Mouse (Mus musculus) lung, embryonic 16.5 days (tissue): ENCODE results near the gene Antxr1. TPM values are rescaled to one million over a fixed set of nuclear protein-coding genes. Genes with fewer than 3 reads are reported as not detected.

Experiments used
- ATAC-seq: fragments of 200-750 bp; cut with Nextera tagmentation; 2 replicates; pipeline ENCODE4 v1.8.0; 2017; ENCODE audit warnings: low read depth, mild to moderate bottlenecking, moderate library complexity
- H3K27ac ChIP-seq: fragments of 300-500 bp; sonication (generic); 2 replicates; pipeline ENCODE4 v1.5.1; 2014; ENCODE audit warnings: mild to moderate bottlenecking, control low read depth, low read length
- H3K27me3 ChIP-seq: fragments of 300-500 bp; sonication (generic); 2 replicates; pipeline ENCODE4 v1.6.1; 2014; ENCODE audit warnings: low read depth, low read length, mixed read lengths; ENCODE audit not compliant: control insufficient read depth, insufficient read depth
- H3K36me3 ChIP-seq: fragments of 300-500 bp; sonication (generic); 2 replicates; pipeline ENCODE4 v1.6.1; 2014; ENCODE audit warnings: low read length; ENCODE audit not compliant: control insufficient read depth, insufficient read depth
- H3K4me1 ChIP-seq: fragments of 300-500 bp; sonication (generic); replicated peaks from 2 replicates; pipeline ENCODE4 v1.6.1; 2014; ENCODE audit warnings: low read length, mixed read lengths; ENCODE audit not compliant: control insufficient read depth, insufficient read depth
- H3K4me2 ChIP-seq: fragments of 300-500 bp; sonication (generic); 2 replicates; pipeline ENCODE4 v1.6.1; 2014; ENCODE audit warnings: low read depth, low read length, control low read depth
- H3K4me3 ChIP-seq: fragments of 300-500 bp; sonication (generic); 2 replicates; pipeline ENCODE4 v1.5.1; 2014; ENCODE audit warnings: mild to moderate bottlenecking, low read length, control low read depth
- H3K9ac ChIP-seq: fragments of 300-500 bp; sonication (generic); 2 replicates; pipeline ENCODE4 v1.6.1; 2014; ENCODE audit warnings: low read length, control low read depth
- H3K9me3 ChIP-seq: fragments of 300-500 bp; sonication (generic); 2 replicates; pipeline ENCODE4 v1.6.1; 2016; ENCODE audit warnings: low read length; ENCODE audit not compliant: control insufficient read depth
- WGBS: fragments of 180-500 bp; shearing (Covaris S2); extraction: QIAGEN DNeasy Blood & Tissue Kit; methylation state at CpG from one replicate; pipeline ENCODE4 v1.1.7; 2014; 5-methylcytosine and 5-hydroxymethylcytosine counted together
- polyA plus RNA-seq: library from polyadenylated mRNA; unstranded; fragments of >200 nt; fragmentation: Nextera tagmentation; extraction: Ambion mirVana; gene quantifications from 2 replicates; pipeline ENCODE4 v1.2.1, GENCODE M21; 2015

Gene Antxr1
- polyA plus RNA-seq, 1 experiment from 2014 or later, result 11.4 TPM

GRCm38 (mm10) chr6:87133966-87134546 is 201.6 kb downstream of the Antxr1 start:
- no peak overlapping the region for H3K4me2 ChIP-seq
- H3K4me3 ChIP-seq, result no peak overlapping the region
- ATAC-seq, result no peak
- no peaks in the 10 kb centered on the region for H3K4me1 ChIP-seq
- H3K27ac ChIP-seq, result no peak overlapping the region
- 74% methylated on average over 12 of the region's 12 CpGs for WGBS
- H3K9ac ChIP-seq, result no peak overlapping the region
- H3K9me3 ChIP-seq, result peaks cover 2% of the 10 kb centered on the region; the same call in 1 of the 2 replicates
- H3K27me3 ChIP-seq, result no peaks in the 10 kb centered on the region
- peaks cover 14% of the 10 kb centered on the region for H3K36me3 ChIP-seq

GRCm38 (mm10) chr6:87133520-87133919 is 202.1 kb downstream of the Antxr1 start:
- 66% methylated on average over 3 of the region's 3 CpGs for WGBS
- Histone ChIP-seq H3K4me3 (no peak overlapping the region), H3K27ac (no peak overlapping the region), H3K4me2 (no peak overlapping the region), H3K27me3 (no peaks in the 10 kb centered on the region), H3K4me1 (no peaks in the 10 kb centered on the region), H3K36me3 (peaks cover 14% of the 10 kb centered on the region), H3K9me3 (peaks cover 2% of the 10 kb centered on the region; the same call in 1 of the 2 replicates), H3K9ac (no peak overlapping the region)
- ATAC-seq, result no peak

- H3K4me3 ChIP-seq, result no peak overlapping the region
- peaks cover 2% of the 10 kb centered on the region; the same call in 1 of the 2 replicates for H3K9me3 ChIP-seq
- no peak overlapping the region for H3K27ac ChIP-seq
- H3K36me3 ChIP-seq, result peaks cover 8% of the 10 kb centered on the region
- no peak for ATAC-seq
- no peaks in the 10 kb centered on the region for H3K27me3 ChIP-seq
- no peak overlapping the region for H3K9ac ChIP-seq
- H3K4me1 ChIP-seq, result peaks cover 17% of the 10 kb centered on the region
- H3K4me2 ChIP-seq, result no peak overlapping the region
- 56% methylated on average over 1 of the region's 1 CpGs for WGBS
These were observed 204.5 kb downstream of the Antxr1 start for GRCm38 (mm10) chr6:87131078-87131477.

- Histone ChIP-seq H3K9ac (no peak overlapping the region), H3K9me3 (peaks cover 2% of the 10 kb centered on the region; the same call in 1 of the 2 replicates)
- ATAC-seq, result no peak
These were observed 205.0 kb downstream of the Antxr1 start for GRCm38 (mm10) chr6:87130628-87131027.

GRCm38 (mm10) chr6:87129861-87130260 is 205.8 kb downstream of the Antxr1 start:
- Histone ChIP-seq H3K4me3 (no peak overlapping the region), H3K27me3 (no peaks in the 10 kb centered on the region), H3K36me3 (peaks cover 2% of the 10 kb centered on the region; the same call in 1 of the 2 replicates), H3K4me2 (no peak overlapping the region), H3K4me1 (peaks cover 17% of the 10 kb centered on the region), H3K27ac (no peak overlapping the region), H3K9ac (no peak overlapping the region), H3K9me3 (peaks cover 2% of the 10 kb centered on the region; the same call in 1 of the 2 replicates)
- 84% methylated on average over 8 of the region's 8 CpGs for WGBS
- ATAC-seq, result no peak

More at GRCm38 (mm10) chr6:87130628-87131027, 205.0 kb downstream of the Antxr1 start:
- Histone ChIP-seq H3K36me3 (peaks cover 3% of the 10 kb centered on the region; the same call in 1 of the 2 replicates), H3K27me3 (no peaks in the 10 kb centered on the region), H3K4me3 (no peak overlapping the region), H3K4me1 (peaks cover 17% of the 10 kb centered on the region), H3K4me2 (no peak overlapping the region), H3K27ac (no peak overlapping the region)
- 92% methylated on average over 7 of the region's 7 CpGs for WGBS

GRCm38 (mm10) chr6:87127049-87127753 is 208.4 kb downstream of the Antxr1 start:
- no peak overlapping the region for H3K9ac ChIP-seq
- ATAC-seq, result peak; percentile 88
- no peaks in the 10 kb centered on the region for H3K36me3 ChIP-seq
- H3K4me3 ChIP-seq, result no peak overlapping the region
- peak overlapping the region; percentile 10; the same call in 1 of the 2 replicates for H3K27ac ChIP-seq
- no peak overlapping the region for H3K4me2 ChIP-seq
- WGBS, result 27% methylated on average over 8 of the region's 8 CpGs
- H3K9me3 ChIP-seq, result peaks cover 2% of the 10 kb centered on the region; the same call in 1 of the 2 replicates
- H3K27me3 ChIP-seq, result no peaks in the 10 kb centered on the region
- peaks cover 21% of the 10 kb centered on the region for H3K4me1 ChIP-seq

GRCm38 (mm10) chr6:87123973-87124372 is 211.6 kb downstream of the Antxr1 start:
- Histone ChIP-seq H3K9me3 (no peaks in the 10 kb centered on the region; the same call in 1 of the 2 replicates), H3K27ac (no peak overlapping the region), H3K4me3 (no peak overlapping the region), H3K9ac (no peak overlapping the region), H3K4me2 (no peak overlapping the region), H3K36me3 (no peaks in the 10 kb centered on the region), H3K27me3 (no peaks in the 10 kb centered on the region), H3K4me1 (peaks cover 28% of the 10 kb centered on the region)
- no peak for ATAC-seq
- WGBS, result 72% methylated on average over 4 of the region's 4 CpGs

GRCm38 (mm10) chr6:87123406-87123805 is 212.2 kb downstream of the Antxr1 start:
- H3K27ac ChIP-seq, result no peak overlapping the region
- ATAC-seq, result no peak
- no peak overlapping the region for H3K4me3 ChIP-seq
- no peak overlapping the region for H3K4me2 ChIP-seq
- H3K27me3 ChIP-seq, result no peaks in the 10 kb centered on the region
- H3K36me3 ChIP-seq, result no peaks in the 10 kb centered on the region
- H3K4me1 ChIP-seq, result peaks cover 28% of the 10 kb centered on the region
- no peaks in the 10 kb centered on the region; the same call in 1 of the 2 replicates for H3K9me3 ChIP-seq
- no peak overlapping the region for H3K9ac ChIP-seq
- 68% methylated on average over 6 of the region's 6 CpGs for WGBS

GRCm38 (mm10) chr6:87121961-87122360 is 213.7 kb downstream of the Antxr1 start:
- peaks cover 14% of the 10 kb centered on the region for H3K4me1 ChIP-seq
- no peaks in the 10 kb centered on the region; the same call in 1 of the 2 replicates for H3K27me3 ChIP-seq
- no peaks in the 10 kb centered on the region for H3K36me3 ChIP-seq
- H3K9ac ChIP-seq, result no peak overlapping the region
- WGBS, result 42% methylated on average over 7 of the region's 7 CpGs
- no peaks in the 10 kb centered on the region; the same call in 1 of the 2 replicates for H3K9me3 ChIP-seq
- no peak overlapping the region for H3K4me3 ChIP-seq
- no peak overlapping the region for H3K4me2 ChIP-seq
- no peak for ATAC-seq
- no peak overlapping the region for H3K27ac ChIP-seq
